Mouse (Mus musculus) heart, embryonic 13.5 days (tissue): ENCODE results near the gene Gk2. TPM values are rescaled to one million over a fixed set of nuclear protein-coding genes. Genes with fewer than 3 reads are reported as not detected.

Experiments
- ATAC-seq: fragments of 200-750 bp; cut with Nextera tagmentation; 2 replicates; pipeline ENCODE4 v1.8.0; 2017; ENCODE audit warnings: moderate TSS enrichment; ENCODE audit not compliant: insufficient number of reproducible peaks, low FRiP score, low TSS enrichment; ENCODE audit errors: extremely low read depth
- H3K27ac ChIP-seq: fragments of 300-500 bp; sonication (generic); replicated peaks from 2 replicates; pipeline ENCODE4 v1.5.1; 2015; ENCODE audit warnings: moderate library complexity, mild to moderate bottlenecking, inconsistent platforms
- H3K27me3 ChIP-seq: fragments of 300-500 bp; sonication (generic); replicated peaks from 2 replicates; pipeline ENCODE4 v1.6.1; 2015; ENCODE audit warnings: mild to moderate bottlenecking, inconsistent platforms
- H3K36me3 ChIP-seq: fragments of 300-500 bp; sonication (generic); 2 replicates; pipeline ENCODE4 v1.6.1; 2015; ENCODE audit warnings: mild to moderate bottlenecking, inconsistent platforms
- H3K4me1 ChIP-seq: fragments of 300-500 bp; sonication (generic); 2 replicates; pipeline ENCODE4 v1.6.1; 2015; ENCODE audit warnings: inconsistent platforms
- H3K4me2 ChIP-seq: fragments of 300-500 bp; sonication (generic); 2 replicates; pipeline ENCODE4 v1.6.1; 2015; ENCODE audit warnings: inconsistent platforms, mild to moderate bottlenecking, moderate library complexity
- H3K4me3 ChIP-seq: fragments of 300-500 bp; sonication (generic); 2 replicates; pipeline ENCODE4 v1.5.1; 2015; ENCODE audit warnings: moderate library complexity, mild to moderate bottlenecking, inconsistent platforms
- H3K9ac ChIP-seq: fragments of 300-500 bp; sonication (generic); 2 replicates; pipeline ENCODE4 v1.6.1; 2015; ENCODE audit warnings: inconsistent platforms, mild to moderate bottlenecking, moderate library complexity
- H3K9me3 ChIP-seq: fragments of 300-500 bp; sonication (generic); 2 replicates; pipeline ENCODE4 v1.6.1; 2016; ENCODE audit warnings: inconsistent platforms
- WGBS: fragments of 180-500 bp; shearing (Covaris S2); methylation state at CpG from one replicate; pipeline ENCODE4 v1.1.7; 2015; ENCODE audit warnings: mixed read lengths; 5-methylcytosine and 5-hydroxymethylcytosine counted together
- polyA plus RNA-seq: library from polyadenylated mRNA; unstranded; fragments of >200 nt; fragmentation: Nextera tagmentation; extraction: Ambion mirVana; gene quantifications from 2 replicates; pipeline ENCODE4 v1.2.1, GENCODE M21; 2015

Gk2 gene
- polyA plus RNA-seq = not detected in 2 replicates

DNA sequence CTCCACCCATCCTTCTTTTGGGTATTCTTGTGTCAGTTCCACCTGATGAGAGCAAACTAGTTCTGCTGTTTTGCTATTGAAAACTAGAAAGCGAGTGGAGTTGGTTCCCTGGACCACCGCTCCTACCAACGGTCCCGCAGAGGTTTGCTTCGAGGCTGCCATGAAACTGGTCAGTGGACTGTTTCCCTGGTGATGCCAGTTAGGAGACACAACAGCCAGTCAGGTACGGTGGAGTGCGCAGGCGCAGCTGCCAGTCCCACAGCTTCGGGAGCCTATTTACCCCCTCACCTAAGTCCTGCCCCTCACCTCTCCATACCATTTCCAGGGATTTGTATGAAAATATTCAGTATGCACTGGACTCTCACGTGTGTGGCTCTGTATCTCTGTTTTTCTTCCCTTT, at the start of gene Gk2:
TSS of gene Gk2 (minus strand) at position 206 of the 400 bp plus-strand sequence.
- H3K4me1 ChIP-seq = no peaks in the 10 kb centered on the region
- no peaks in the 10 kb centered on the region for H3K27me3 ChIP-seq
- no peak within 1 kb of the TSS for H3K27ac ChIP-seq
- no peak within 1 kb of the TSS for H3K4me2 ChIP-seq
- no peaks in the 10 kb centered on the region for H3K9me3 ChIP-seq
- WGBS = 86% methylated on average over 10 of the region's 10 CpGs
- no peak within 1 kb of the TSS for H3K9ac ChIP-seq
- no peak for ATAC-seq
- no peaks in the 10 kb centered on the region for H3K36me3 ChIP-seq
- H3K4me3 ChIP-seq = no peak within 1 kb of the TSS

DNA sequence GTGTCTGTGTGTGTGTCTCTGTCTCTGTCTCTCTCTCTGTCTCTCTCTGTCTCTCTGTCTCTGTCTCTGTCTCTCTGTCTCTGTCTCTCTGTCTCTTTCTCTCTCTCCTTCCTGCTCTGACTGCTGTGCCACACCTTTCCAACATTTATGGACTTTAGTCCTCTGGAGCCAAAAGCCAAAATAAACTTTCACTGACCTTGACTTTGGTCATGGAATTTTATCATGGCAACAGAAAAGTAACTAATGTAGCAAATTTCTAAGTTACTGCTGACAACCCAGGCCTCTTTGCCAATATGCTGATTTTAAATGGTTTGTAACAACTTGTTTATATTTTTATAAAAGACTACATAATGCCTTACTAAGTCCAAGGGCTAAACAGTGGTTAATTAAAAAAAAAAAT, 41.2 kb upstream of the Gk2 start:
- no peak overlapping the region for H3K4me3 ChIP-seq
- no peak overlapping the region for H3K4me2 ChIP-seq
- H3K27ac ChIP-seq = no peak overlapping the region
- no peaks in the 10 kb centered on the region for H3K36me3 ChIP-seq
- no peak for ATAC-seq
- 0 out of 2 replicates have a peak, but pooled peaks cover 3% of the 10 kb centered on the region for H3K4me1 ChIP-seq
- no peaks in the 10 kb centered on the region for H3K9me3 ChIP-seq
- H3K27me3 ChIP-seq = no peaks in the 10 kb centered on the region
- no peak overlapping the region for H3K9ac ChIP-seq

DNA sequence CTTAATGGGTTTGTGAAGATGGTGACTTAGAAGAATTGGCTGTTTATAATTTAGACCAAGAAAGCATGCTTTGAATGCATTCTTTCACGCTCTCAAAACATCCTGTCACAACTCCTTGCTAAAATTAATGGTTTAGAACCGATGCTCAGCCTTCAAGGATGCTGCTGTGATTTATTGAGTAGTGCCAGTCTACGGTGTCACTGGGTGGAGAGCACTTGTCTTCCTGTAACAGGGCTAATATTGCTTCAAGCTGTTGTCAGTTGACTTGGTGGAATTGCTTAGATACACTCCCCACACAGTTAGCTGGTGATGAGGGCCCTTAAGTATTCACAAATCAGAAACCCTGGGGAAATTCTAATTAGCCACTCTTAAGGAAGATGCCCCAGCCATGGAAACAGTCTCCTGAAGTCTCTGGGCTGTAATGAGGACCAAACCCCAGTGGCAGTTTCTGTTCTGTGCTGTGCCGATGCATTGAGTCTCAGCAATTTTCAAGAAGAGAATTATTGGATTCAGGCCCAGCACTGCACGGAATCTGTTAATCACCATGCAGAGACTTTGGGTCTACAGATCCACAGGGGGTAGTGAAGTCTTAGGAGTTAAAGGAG, 38.8 kb upstream of the Gk2 start:
- Histone ChIP-seq H3K9ac (no peak overlapping the region), H3K27ac (no peak overlapping the region), H3K4me3 (no peak overlapping the region)

DNA sequence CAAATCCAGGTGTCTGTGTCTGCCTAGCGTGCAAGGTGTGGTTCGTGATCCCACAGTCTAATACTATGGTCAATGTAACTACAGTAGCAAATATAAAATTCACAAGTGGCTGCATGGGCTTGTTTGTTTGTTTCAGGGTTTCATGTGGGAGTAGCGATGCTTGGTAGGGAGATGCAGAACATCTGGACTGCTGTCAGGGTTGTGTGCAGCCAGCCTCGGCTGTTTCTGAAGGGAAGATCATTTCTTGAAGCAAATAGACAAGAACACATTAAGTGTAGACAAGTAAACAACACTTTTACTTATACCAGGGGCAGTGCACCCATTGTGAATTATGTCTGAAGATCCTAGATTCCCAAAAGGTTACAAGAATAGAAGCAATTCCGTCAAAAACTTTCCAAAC, 36.6 kb upstream of the Gk2 start:
- 76% methylated on average over 5 of the region's 5 CpGs for WGBS
- Histone ChIP-seq H3K4me2 (no peak overlapping the region), H3K9ac (no peak overlapping the region), H3K4me3 (no peak overlapping the region), H3K4me1 (no peaks in the 10 kb centered on the region), H3K27ac (no peak overlapping the region), H3K36me3 (no peaks in the 10 kb centered on the region), H3K27me3 (no peaks in the 10 kb centered on the region), H3K9me3 (no peaks in the 10 kb centered on the region)
- ATAC-seq = no peak

More for the DNA sequence above, 38.8 kb upstream of the Gk2 start:
- WGBS = 76% methylated on average over 5 of the region's 5 CpGs
- Histone ChIP-seq H3K4me2 (no peak overlapping the region), H3K9me3 (no peaks in the 10 kb centered on the region), H3K4me1 (0 out of 2 replicates have a peak, but pooled peaks cover 3% of the 10 kb centered on the region), H3K36me3 (no peaks in the 10 kb centered on the region), H3K27me3 (no peaks in the 10 kb centered on the region)
- no peak for ATAC-seq

DNA sequence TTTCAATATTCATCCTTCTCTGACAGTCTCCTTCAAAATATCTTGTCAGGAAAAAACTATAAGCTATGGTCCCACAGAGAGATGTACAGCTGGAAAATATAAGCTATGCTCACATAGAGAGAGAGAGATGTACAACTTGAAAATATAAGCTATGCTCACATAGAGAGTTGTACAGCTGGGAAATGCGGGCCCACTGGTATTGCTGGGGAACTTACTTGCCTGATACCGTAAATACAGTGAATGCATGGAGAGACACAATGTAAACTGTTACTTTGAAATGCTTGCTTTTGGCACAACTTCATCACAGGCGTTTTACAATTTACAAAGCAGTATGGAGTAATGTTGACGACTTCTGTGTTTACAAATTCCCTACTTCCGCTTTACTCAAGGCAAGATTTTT, 29.3 kb upstream of the Gk2 start:
- WGBS = 81% methylated on average over 5 of the region's 5 CpGs
- H3K9me3 ChIP-seq = peaks cover 8% of the 10 kb centered on the region; the same call in 1 of the 2 replicates
- no peaks in the 10 kb centered on the region for H3K4me1 ChIP-seq
- no peak overlapping the region for H3K9ac ChIP-seq
- H3K36me3 ChIP-seq = no peaks in the 10 kb centered on the region
- H3K4me2 ChIP-seq = no peak overlapping the region
- no peak overlapping the region for H3K27ac ChIP-seq
- H3K27me3 ChIP-seq = no peaks in the 10 kb centered on the region
- ATAC-seq = no peak
- no peak overlapping the region for H3K4me3 ChIP-seq

DNA sequence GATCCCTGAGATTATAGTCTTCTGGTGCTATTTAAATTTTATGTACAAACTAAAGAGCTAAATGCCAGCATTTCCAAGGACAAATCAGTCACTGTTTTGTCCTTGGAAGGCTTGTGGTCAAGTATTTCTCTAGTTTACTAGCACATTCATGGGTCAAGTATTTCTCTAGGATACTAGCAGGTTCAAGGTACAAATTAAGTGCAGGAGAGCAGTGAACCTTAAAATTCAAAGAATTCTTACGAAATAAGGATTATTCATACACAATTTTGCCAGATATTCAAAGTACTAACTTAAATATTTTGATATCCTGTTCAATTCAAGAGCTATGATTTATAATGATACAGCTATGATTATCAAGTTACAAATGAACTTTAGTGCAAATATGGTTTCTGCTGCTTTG, 23.2 kb upstream of the Gk2 start:
- Histone ChIP-seq H3K4me3 (no peak overlapping the region), H3K9ac (no peak overlapping the region), H3K36me3 (no peaks in the 10 kb centered on the region), H3K4me2 (no peak overlapping the region), H3K27me3 (no peaks in the 10 kb centered on the region), H3K27ac (no peak overlapping the region), H3K4me1 (no peaks in the 10 kb centered on the region), H3K9me3 (peaks cover 11% of the 10 kb centered on the region; the same call in 1 of the 2 replicates)
- ATAC-seq = no peak
- WGBS = 51% methylated on average over 1 of the region's 1 CpGs

DNA sequence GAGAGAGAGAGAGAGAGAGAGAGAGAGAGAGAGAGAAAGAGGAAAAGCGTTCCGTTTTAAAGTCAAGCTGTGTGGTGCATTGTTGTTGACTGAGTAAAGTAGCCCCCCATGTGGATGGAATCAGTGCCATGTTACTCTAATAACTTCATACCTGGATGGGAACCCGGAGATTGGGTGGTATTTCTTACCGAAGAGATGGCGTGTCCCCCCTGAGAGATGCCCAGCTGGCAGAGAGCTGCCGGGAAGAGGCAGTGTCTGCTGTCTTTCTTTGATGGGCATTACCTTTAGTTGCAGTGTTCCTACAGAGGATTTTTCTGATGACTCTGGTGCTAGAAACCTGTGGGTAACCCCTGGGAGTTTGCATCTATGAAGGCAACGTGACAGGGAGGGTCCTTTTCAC, 10.4 kb upstream of the Gk2 start:
- Histone ChIP-seq H3K4me3 (no peak overlapping the region), H3K4me1 (no peaks in the 10 kb centered on the region), H3K9me3 (no peaks in the 10 kb centered on the region), H3K27ac (no peak overlapping the region), H3K36me3 (no peaks in the 10 kb centered on the region), H3K27me3 (no peaks in the 10 kb centered on the region), H3K9ac (no peak overlapping the region), H3K4me2 (no peak overlapping the region)
- no peak for ATAC-seq
- 81% methylated on average over 7 of the region's 7 CpGs for WGBS

DNA sequence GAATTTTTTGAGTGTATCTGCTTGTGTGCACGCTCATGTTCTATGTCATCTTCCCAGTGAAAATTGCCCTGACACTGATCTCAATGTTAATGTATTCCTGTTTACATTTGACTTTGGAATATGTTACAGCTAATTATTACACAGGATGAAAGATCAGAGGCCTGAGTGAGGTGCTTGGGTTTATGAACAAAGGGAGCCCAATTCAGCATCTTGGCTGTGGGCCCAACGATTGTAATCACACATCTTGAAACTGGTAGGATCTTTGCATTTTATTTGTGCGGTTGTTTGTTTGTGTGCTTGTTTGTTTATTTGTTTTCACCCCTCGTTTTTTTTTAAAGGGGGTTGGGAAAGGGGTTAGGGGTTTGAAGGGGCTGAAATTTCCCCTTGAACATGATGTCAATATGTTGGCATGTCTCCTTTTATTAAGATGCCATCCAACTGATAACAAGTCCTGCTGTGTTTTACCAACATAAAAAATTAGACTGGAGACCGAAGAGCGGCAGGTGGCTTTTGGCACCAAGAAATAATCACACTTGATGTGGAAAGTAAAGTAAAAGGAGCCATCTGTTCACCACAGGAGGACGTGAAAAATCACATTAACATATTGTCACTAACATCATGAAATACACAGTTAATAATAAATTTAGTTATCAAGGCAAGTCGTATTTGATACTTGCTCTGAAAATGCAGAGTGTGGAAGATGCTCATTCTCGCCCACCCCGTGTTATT, 9.8 kb upstream of the Gk2 start:
- H3K4me1 ChIP-seq = no peaks in the 10 kb centered on the region
- H3K9me3 ChIP-seq = no peaks in the 10 kb centered on the region
- no peak overlapping the region for H3K27ac ChIP-seq
- H3K36me3 ChIP-seq = no peaks in the 10 kb centered on the region
- H3K27me3 ChIP-seq = no peaks in the 10 kb centered on the region
- H3K4me2 ChIP-seq = no peak overlapping the region
- ATAC-seq = no peak
- no peak overlapping the region for H3K4me3 ChIP-seq
- WGBS = 75% methylated on average over 10 of the region's 10 CpGs
- no peak overlapping the region for H3K9ac ChIP-seq

DNA sequence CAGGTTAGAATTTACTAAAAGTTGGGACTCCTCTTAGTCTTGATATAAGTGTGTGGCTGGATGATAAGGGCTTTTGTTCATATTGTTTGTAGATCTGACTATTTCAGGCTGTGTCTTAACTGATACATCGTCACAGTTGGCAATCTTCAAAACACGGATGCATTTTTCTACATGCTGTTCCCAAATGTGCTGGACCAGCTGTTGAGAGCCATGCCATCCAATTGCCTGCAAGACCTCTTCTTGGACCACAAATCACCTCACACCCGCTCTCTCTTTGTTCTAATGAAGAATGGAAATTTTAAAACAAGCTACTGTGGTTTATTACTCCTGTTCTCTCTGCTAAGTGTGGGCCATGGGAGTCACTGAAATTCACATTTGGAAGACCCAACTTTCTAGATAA, 9.1 kb upstream of the Gk2 start:
- Histone ChIP-seq H3K27ac (no peak overlapping the region), H3K4me3 (no peak overlapping the region), H3K4me2 (no peak overlapping the region), H3K9ac (no peak overlapping the region), H3K27me3 (no peaks in the 10 kb centered on the region), H3K9me3 (no peaks in the 10 kb centered on the region), H3K4me1 (no peaks in the 10 kb centered on the region), H3K36me3 (no peaks in the 10 kb centered on the region)
- no peak for ATAC-seq
- 75% methylated on average over 3 of the region's 3 CpGs for WGBS

DNA sequence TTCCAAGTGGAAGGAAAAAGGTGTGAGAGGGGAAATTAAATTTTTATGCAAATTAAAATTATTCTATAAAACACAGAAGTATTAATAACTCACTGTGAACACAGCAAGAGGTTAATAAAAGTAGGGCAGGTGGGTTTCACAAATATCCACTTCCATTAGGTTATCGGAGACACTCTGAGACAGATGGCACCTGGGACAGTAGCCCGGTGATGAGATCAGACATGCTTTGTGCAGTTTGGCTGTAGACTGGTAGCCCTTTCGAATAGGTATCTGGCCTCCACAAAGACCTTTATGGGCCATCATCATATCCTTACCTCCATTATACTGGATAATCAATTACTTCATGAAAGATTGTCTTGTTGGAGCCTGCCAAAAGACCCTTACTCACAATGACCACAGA, 6.0 kb upstream of the Gk2 start:
- 86% methylated on average over 3 of the region's 3 CpGs for WGBS
- ATAC-seq = no peak
- H3K4me3 ChIP-seq = no peak overlapping the region
- H3K27me3 ChIP-seq = no peaks in the 10 kb centered on the region
- no peaks in the 10 kb centered on the region for H3K36me3 ChIP-seq
- H3K4me2 ChIP-seq = no peak overlapping the region
- no peak overlapping the region for H3K9ac ChIP-seq
- H3K27ac ChIP-seq = no peak overlapping the region
- H3K4me1 ChIP-seq = no peaks in the 10 kb centered on the region
- H3K9me3 ChIP-seq = no peaks in the 10 kb centered on the region

DNA sequence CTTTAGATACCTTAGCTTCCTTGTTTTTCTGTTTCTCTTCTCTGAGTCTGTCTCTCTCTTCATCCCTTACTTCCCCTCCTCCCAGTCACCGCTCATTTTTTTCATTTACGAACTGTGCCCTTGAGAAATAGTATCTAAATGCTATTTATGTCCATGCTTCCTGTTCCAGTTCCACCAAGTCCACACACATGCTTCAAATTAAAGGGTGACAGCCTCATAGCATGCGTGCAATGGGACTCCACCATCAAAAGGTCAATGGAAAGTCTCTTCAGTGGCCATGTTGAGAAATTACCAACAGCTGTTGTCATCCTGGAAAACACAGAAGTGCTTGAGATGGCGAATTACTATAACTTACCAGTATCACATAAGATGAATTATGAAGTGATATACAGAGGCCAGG, 5.4 kb downstream of the Gk2 start:
- Histone ChIP-seq H3K4me2 (no peak overlapping the region), H3K9ac (no peak overlapping the region), H3K4me3 (no peak overlapping the region), H3K27me3 (no peaks in the 10 kb centered on the region), H3K27ac (no peak overlapping the region), H3K9me3 (no peaks in the 10 kb centered on the region), H3K36me3 (no peaks in the 10 kb centered on the region), H3K4me1 (no peaks in the 10 kb centered on the region)
- WGBS = 77% methylated on average over 4 of the region's 4 CpGs
- ATAC-seq = no peak

DNA sequence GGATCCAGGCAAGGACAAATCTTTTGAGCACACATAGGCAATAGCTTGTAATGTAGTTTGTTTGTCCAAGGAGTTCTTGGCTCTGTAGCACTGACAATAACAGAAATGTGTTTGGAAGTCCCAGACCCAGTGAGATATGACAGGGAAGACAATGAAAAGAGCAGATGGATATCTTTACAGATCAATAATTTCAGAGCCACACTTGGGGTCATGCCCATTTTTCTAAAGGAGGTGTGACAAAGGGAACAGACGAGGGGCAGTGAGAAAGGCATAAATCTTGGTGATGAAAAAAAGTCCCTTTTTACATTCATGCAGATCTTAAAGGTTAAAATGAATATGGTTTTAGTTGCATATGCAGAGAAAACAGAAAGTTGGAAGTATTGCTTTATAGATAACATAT, 12.6 kb downstream of the Gk2 start:
- ATAC-seq = no peak
- Histone ChIP-seq H3K9me3 (no peaks in the 10 kb centered on the region), H3K27ac (no peak overlapping the region), H3K4me2 (no peak overlapping the region), H3K4me1 (no peaks in the 10 kb centered on the region), H3K4me3 (no peak overlapping the region), H3K36me3 (no peaks in the 10 kb centered on the region), H3K9ac (no peak overlapping the region), H3K27me3 (no peaks in the 10 kb centered on the region)
- 66% methylated on average over 1 of the region's 1 CpGs for WGBS
